Mouse (Mus musculus): ENCODE results near the gene Efcab11.

The Efcab11 gene

DNA sequence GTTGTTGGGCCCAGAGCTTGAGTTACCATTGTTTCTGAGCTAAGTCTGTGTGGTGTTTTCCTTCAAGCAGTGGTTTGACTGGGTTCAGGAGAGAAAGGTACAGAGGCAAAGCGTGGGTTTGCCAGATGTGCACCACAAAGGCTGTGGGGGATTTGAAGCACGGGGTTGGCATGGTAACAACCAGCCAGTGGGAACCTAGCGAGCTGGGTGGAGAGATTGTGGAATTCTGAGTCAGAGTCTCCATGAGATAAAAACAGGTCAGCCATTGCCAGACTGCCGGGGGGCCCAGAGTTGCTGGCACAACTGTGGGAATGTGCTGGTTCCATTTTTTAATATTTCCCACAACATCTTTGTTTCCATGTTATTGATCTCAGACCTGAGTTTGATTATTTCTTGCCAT, 202.6 kb downstream of the Efcab11 start:
- in situ Hi-C loops (cut with MboI, MseI), result loop anchor here (10.0 kb wide), 1 partner anchor 1007 kb away; no protein-coding TSS in a partner anchor

DNA sequence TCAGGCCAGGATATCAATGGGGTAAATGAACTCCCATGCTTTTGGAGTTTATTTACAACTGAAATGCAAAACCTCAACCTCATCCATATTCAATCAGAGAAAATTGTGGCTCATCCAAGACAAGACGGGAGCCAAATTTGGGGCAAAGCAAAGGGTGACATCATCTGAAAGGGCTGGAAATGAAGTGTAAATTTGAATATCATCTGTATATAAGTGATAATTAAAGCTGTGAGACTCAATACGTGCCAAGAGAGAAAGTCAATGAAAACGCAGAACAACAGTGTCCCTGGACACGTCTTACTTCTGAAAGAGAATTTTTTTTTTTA, 212.4 kb downstream of the Efcab11 start:
- in situ Hi-C loops (cut with MboI, MseI), result no loop called here

DNA sequence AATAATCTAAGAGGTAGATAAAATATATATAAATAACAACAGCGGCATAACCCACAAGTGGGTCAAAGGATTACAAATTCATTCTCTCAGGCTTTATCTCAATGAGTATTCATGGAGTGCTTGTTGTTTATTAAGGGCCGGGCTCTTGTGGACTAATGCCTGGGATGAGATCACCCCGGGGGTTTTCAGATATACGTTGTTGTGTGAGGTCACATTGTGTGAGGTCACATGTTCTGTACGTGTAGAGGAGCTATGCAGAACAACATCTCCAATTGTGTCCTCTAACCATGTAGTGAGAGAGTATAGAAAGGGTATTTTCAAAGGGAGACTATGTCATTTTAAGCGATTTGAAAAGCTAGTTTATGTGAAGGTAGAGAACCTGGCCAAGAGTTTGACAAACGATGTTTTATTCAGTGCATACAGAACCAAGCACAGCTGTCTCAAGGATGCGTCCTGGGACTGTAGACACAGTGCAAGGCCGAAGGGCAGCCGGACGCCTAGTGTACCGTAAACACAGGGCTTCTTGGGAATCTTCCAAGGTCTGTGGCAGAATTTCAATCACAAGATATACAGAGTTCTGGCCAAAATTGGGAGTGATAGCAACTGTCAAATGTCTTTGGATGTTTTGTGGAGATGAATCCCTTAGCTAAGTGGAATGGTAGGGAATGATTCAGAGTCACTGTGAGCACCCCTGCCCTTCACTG, 212.9 kb downstream of the Efcab11 start:
- in situ Hi-C loops (cut with MboI, MseI), result no loop called here

DNA sequence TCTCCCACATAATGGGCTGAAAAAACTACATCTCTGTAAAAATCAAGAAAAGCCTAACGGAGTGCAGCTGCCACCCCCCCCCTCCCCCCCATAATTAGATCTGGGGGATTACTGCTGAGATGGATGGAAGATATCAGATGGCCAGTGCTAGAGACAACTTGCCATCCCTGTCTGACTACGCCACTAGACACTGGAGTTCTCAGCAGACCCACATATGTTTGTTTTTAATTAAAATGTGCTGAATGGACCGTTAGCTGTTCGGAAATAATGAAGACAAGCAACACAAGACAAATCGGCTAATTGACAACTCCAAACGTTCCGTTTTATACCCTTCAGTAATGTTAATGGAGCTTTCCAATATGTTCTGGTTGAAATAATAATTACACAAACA, 213.5 kb downstream of the Efcab11 start:
- in situ Hi-C loops (cut with MboI, MseI), result no loop called here

DNA sequence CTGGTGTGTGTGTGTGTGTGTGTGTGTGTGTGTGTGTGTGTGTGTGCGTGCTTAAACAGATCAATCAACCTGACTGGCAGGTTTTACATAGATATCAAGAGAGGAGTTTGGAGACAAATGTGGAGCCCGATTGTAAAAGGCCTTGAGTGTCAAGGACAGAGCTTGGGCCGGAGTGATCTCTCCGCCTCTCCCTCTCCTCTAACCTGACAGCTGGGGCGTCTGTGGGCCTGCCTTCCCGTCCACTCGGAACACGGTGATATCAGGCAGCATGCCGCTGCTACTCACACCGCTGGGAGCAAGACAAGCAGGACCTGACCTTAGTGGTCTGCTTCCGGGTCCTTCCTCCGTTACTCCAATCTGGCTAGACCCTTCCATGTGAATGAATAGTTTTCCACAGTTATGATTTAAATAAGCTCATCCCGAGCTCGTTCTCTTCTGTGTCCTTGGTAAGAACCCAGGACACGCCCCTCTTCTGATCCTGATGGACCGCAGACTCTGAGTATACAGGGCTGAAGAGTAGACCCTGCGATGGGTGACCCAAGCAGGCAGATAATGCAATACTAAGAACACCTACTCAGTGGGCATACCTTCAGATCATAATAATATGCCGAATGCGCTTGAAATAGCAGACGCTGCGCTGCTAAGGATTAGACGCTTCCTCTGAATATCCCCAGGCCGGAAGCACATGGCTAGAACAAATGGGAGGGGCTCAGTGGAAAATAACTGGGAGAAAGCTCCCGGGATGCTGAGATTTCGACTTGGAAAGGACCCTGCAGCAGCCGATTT, 214.1 kb downstream of the Efcab11 start:
- in situ Hi-C loops (cut with MboI, MseI), result no loop called here

DNA sequence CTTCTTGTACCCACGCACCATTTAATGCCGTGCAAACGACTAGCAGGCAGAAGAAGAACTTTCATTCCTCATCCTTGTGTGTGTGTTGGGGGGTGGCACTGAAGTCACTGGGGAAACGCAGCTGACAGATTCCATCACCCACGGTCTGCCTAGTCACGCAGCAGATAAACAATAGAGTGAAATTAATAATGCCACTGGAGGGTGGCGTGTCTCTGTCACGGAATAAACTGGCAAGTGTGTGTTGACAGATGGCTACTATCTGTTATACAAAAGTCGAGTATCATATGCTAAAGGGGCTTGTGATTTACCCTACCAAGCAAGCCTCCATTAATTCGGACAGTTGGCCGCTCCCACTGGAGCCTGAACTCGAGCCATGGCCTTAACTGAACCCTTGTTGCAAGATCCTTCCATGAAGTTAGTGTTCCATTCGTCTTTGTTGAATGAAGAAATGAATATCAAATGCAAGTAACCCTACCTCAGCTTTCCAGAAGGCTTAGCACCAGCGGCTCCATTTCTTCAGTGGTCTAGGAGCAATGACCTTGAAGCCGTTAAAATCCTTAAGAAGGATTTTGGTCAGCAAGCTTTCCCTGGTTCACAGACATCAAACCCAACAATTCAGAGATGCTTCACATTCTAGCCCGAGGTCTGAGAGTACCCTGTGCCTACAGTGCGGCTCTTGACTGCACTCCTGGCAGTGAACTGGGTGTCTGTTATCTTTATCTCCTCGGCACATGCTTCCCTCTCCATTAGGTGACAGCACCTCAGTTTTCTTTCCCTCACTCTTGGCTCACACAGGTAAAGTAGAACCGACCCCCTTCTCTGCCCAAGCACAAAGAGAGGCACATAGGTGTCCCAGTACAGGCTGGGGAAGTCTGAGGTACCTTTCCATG, 229.0 kb downstream of the Efcab11 start:
- in situ Hi-C loops (cut with MboI, MseI), result no loop called here

DNA sequence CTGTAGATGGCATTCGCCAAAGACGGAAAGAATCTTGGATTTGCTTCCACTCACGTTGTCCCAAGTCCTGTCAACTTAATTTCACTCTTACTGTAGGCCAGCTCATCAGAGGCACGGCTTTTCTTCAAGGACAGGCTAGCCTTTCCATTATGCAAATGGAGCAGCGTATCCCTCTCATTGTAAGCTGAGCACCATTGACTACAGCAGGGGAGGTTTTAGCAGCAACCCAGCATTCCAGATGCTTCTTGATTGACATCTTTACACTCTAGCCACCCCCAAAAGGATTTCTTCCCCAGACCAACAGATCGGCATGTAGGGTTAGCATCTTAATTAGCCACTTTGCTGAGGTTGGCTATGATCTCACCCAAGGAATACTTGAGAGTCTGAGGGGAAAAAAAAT, 231.8 kb downstream of the Efcab11 start:
- in situ Hi-C loops (cut with MboI, MseI), result no loop called here

DNA sequence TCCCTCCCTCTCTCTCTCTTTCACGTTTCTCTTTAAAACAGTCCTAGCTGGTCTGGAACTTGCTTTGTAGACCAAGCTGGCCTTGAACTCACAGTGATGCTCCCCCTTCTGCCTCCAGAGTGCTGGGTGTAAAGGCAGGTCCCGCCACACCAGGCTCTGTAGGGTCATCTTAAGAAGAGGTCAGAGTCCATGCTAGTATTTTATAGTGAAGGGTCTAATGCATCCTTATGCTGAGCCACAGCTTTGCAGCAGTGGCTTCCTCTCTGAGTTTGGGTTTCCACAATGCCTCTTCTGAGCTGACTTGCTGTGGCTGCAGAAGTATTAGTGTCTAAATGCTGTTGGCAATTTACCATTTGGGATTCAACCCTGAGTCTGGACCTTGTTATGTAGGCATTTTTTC, 234.5 kb downstream of the Efcab11 start:
- in situ Hi-C loops (cut with MboI, MseI), result loop anchor here (10.0 kb wide), 1 partner anchor 325 kb away; no protein-coding TSS in a partner anchor

DNA sequence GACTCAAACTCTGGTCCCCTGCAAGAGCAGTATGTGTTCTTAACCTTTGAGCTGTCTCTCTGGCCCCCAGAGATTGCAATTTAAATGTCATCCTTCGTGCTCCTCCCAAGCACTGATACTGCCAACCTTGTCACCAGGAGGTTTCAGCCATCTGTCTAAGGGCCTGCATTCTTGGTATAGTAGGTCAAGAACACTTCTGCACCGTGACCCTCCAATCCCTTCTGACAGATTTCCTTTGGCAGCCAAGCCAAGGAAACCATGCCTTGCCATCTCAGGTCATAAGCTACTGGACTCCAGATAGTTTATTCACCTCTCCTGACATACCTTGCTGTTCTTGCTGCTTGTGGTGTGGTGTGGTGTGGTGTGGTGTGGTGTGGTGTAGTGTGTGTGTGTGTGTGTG, 235.5 kb downstream of the Efcab11 start:
- in situ Hi-C loops (cut with MboI, MseI), result loop anchor here (10.0 kb wide), 1 partner anchor 324 kb away; no protein-coding TSS in a partner anchor

DNA sequence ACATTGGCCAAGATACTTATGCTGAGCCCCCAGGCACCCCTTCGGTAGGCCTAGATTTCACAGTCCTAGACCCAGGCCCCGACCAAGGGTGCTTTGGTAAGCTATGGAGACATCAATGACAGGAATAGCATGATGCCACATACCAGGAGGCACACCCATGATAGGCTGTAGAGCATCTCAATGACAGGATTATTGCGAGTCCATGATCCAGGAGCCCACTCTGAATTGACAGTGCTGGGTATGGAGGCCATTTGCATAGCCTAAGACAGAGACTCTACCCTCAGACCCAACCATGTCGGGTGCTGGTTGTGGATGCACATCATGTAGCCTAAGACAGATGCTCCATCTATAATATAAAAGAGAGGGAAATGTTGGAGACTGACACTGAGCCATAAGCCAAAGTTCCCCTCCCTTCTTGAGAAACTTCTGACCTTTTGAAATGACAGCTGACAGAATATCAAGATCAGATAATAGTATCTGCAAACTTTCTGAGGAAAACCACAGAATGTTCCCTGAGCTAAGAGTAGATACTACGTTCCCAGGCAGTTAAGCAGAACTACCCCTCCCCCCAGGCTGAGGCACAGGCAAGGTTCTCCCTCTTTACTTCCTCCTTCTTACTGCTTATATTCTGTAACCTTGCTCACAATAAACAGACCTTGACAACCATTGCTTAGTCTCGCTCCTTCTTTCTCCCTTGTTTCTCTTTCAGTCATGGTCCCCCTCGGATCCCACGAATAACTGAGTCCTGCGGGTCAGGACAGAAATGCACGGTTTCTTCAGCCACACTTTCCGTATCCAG, 237.5 kb downstream of the Efcab11 start:
- in situ Hi-C loops (cut with MboI, MseI), result loop anchor here (10.0 kb wide), 1 partner anchor 322 kb away; no protein-coding TSS in a partner anchor

DNA sequence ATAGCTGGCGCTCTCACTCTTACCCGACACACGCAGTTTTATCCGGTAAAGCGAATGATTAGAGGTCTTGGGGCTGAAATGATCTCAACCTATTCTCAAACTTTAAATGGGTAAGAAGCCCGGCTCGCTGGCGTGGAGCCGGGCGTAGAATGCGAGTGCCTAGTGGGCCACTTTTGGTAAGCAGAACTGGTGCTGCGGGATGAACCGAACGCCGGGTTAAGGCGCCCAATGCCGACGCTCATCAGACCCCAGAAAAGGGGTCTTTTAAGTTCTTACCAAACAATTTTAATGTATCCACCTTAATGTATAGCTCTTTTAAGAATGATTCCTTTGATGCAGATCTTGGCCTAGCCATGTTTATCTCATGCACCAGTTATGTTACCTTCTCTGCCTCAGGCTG, 238.8 kb downstream of the Efcab11 start:
- in situ Hi-C loops (cut with MboI, MseI), result loop anchor here (10.0 kb wide), 1 partner anchor 321 kb away; no protein-coding TSS in a partner anchor

DNA sequence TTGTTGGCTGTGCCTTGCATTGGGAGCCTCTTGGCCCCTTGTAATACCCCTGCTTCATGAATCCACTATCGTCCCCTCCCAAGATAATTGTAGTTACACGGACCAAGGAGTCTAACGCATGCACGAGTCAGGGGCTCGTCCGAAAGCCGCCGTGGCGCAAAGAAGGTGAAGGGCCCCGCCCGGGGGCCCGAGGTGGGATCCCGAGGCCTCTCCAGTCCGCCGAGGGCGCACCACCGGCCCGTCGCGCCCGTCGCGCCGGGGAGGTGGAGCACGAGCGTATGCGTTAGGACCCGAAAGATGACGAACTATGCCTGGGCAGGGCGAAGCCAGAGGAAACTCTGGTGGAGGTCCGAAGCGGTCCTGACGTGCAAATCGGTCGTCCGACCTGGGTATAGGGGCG, 239.3 kb downstream of the Efcab11 start:
- in situ Hi-C loops (cut with MboI, MseI), result loop anchor here (10.0 kb wide), 1 partner anchor 320 kb away; no protein-coding TSS in a partner anchor

Measured in regulatory T cell (primary cell).